In the genomic region with DNA sequence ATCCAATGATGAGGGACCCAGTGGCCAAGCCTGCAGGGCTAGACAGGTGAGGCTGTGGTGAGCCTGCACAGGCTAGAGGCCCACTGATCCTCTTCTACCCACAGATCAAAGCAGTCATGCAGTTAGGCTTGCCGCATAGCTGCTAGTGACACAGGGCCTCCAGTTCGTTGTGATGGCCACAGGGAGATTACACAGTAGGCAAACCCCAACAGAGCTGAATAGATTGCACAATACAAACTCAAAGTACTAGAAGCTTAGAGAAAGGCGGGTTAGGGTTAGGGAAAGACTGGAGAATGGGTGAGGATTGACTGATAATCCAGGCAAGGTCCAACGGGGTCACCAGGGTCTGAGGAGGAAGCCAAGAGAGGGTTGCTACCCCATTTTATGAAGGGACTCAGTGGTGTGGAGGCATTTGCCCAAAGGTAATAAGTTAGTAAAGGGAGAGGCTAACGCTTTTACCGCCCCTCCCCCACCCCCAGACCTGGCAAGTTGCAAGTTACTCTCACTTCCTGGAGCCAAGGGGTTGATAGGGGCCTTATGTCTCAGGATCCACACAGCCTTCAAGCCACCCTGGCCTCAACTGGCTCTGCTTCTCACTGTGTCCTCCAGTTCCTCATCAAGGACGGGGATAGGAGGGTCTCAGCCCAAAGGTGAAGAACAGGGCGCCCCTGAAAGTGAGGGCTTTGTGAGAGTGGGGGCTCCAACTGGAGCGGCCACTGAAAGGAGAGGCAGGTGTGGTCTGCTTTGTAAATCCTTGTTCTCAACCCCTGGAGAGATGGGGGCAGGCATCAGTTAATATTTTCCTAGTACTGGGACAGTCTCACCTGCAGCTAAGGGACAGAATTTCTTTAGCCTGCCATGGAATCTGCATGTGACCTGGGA, we compare ENCODE assay signal across 12 mouse cellular contexts. TPM values are rescaled to one million over a fixed set of nuclear protein-coding genes. Genes with fewer than 3 reads are reported as not detected.
DNase-seq lines count a peak whose midpoint lies in the region; ATAC-seq and TF ChIP-seq lines count a peak whose summit lies in the region.
"Had no signal": no experiment of that assay in that cellular context is flagged by ENCODE, and none has a peak within 500 bp of the region (broad histone marks: within the 10 kb centered on the region; RNA-seq: fewer than 3 reads in every experiment).

No protein-coding gene starts in this region.

- H3K27ac ChIP-seq in kidney, adult 2 months (ENCODE audit: insufficient read depth, low read depth, low read length): 0 out of 2 replicates have a peak overlapping the region, but pooled peaks have one; percentile 30
- no peak overlapping the region for H3K27ac ChIP-seq in intestine, embryonic 16.5 days (ENCODE audit: low read length)
- no peak overlapping the region for H3K27ac ChIP-seq in hindbrain, embryonic 11.5 days (ENCODE audit: low read depth, low read length)
- H3K27ac ChIP-seq: lung, embryonic 15.5 days had no signal

- H3K4me3 ChIP-seq in kidney, adult 2 months (ENCODE audit: insufficient read depth, low read depth, low read length): no peak overlapping the region
- no peak overlapping the region for H3K4me3 ChIP-seq in intestine, embryonic 16.5 days (ENCODE audit: low read length)
- no peak overlapping the region for H3K4me3 ChIP-seq in hindbrain, embryonic 11.5 days (ENCODE audit: low read depth, low read length)
- H3K4me3 ChIP-seq: lung, embryonic 15.5 days had no signal

- peak; percentile 24 for DNase-seq in kidney, adult 2 months
- DNase-seq in kidney, postnatal 36 days: no peak
- DNase-seq in ES-CJ7 (ENCODE audit: low read depth, low spot score): peak; percentile 77
- no peak for DNase-seq in right cerebral cortex, adult 2 months (ENCODE audit: low spot score in 2 of 2)
- no peak for DNase-seq in hindbrain, embryonic 11.5 days (ENCODE audit: low spot score)
- DNase-seq in cerebellum, adult 18-20 months: no peak
- DNase-seq: embryo, embryonic 11 days had no signal

- H3K36me3 ChIP-seq in kidney, adult 2 months (ENCODE audit: control insufficient read depth, insufficient read depth, low read length): no peaks in the 10 kb centered on the region
- H3K36me3 ChIP-seq in intestine, embryonic 16.5 days (ENCODE audit: control insufficient read depth, insufficient read depth, low read length): no peaks in the 10 kb centered on the region
- no peaks in the 10 kb centered on the region for H3K36me3 ChIP-seq in hindbrain, embryonic 11.5 days (ENCODE audit: control insufficient read depth, insufficient read depth, low read length)
- H3K36me3 ChIP-seq: lung, embryonic 15.5 days had no signal

- no peak for TF ChIP-seq POLR2A in kidney, adult 2 months (IDR thresholded peaks at IDR 0.05; ENCODE audit: low read depth, low read length)

- peak; percentile 83 for ATAC-seq in intestine, embryonic 16.5 days
- ATAC-seq in megakaryocyte, adult 5-6 weeks (ENCODE audit: poor library complexity, severe bottlenecking): peak; percentile 64
- ATAC-seq in hindbrain, embryonic 11.5 days (ENCODE audit: low FRiP score): no peak
- ATAC-seq: forebrain, embryonic 16.5 days had no signal

- peaks cover 19% of the 10 kb centered on the region for H3K4me1 ChIP-seq in kidney, adult 2 months (ENCODE audit: control insufficient read depth, insufficient read depth, low read length)
- H3K4me1 ChIP-seq in intestine, embryonic 16.5 days (ENCODE audit: control insufficient read depth, insufficient read depth, low read length): peaks cover 20% of the 10 kb centered on the region
- no peaks in the 10 kb centered on the region for H3K4me1 ChIP-seq in hindbrain, embryonic 11.5 days (replicated peaks; ENCODE audit: control insufficient read depth, insufficient read depth, low read length)

- no peaks in the 10 kb centered on the region for H3K27me3 ChIP-seq in kidney, adult 2 months (replicated peaks; ENCODE audit: control insufficient read depth, insufficient read depth, low read length)
- no peaks in the 10 kb centered on the region for H3K27me3 ChIP-seq in intestine, embryonic 16.5 days (replicated peaks; ENCODE audit: control insufficient read depth, insufficient read depth, low read length)
- no peaks in the 10 kb centered on the region for H3K27me3 ChIP-seq in hindbrain, embryonic 11.5 days (ENCODE audit: control insufficient read depth, insufficient read depth, low read length)
- H3K27me3 ChIP-seq: lung, embryonic 15.5 days had no signal

- no peaks in the 10 kb centered on the region for H3K9me3 ChIP-seq in intestine, embryonic 16.5 days (ENCODE audit: control insufficient read depth, low read length)
- H3K9me3 ChIP-seq in hindbrain, embryonic 11.5 days (ENCODE audit: control insufficient read depth, low read length): no peaks in the 10 kb centered on the region
- H3K9me3 ChIP-seq: lung, embryonic 15.5 days had no signal

- TF ChIP-seq CTCF in kidney, adult 2 months (conservative IDR thresholded peaks at IDR 0.05; ENCODE audit: insufficient read depth, insufficient read length, low read depth, low read length): no peak

- H3K4me2 ChIP-seq in intestine, embryonic 16.5 days (ENCODE audit: low read depth, low read length): no peak overlapping the region
- H3K4me2 ChIP-seq in hindbrain, embryonic 11.5 days (replicated peaks; ENCODE audit: low read depth, low read length): no peak overlapping the region
- H3K4me2 ChIP-seq: lung, embryonic 15.5 days had no signal

- H3K9ac ChIP-seq in intestine, embryonic 16.5 days (ENCODE audit: low read depth, low read length): no peak overlapping the region
- no peak overlapping the region for H3K9ac ChIP-seq in hindbrain, embryonic 11.5 days (ENCODE audit: low read depth, low read length)
- H3K9ac ChIP-seq: lung, embryonic 15.5 days had no signal

- 67% methylated on average over 9 of the region's 9 CpGs for WGBS in kidney, adult 2 months
- 57% methylated on average over 9 of the region's 9 CpGs for WGBS in intestine, embryonic 16.5 days
- WGBS in hindbrain, embryonic 11.5 days: 71% methylated on average over 9 of the region's 9 CpGs

RNA-seq across cellular contexts. Expression of gene Mras, which starts 13.2 kb away (rescaled TPM):
- polyA plus RNA-seq in kidney, adult 2 months (2012; rRNA removed): 13.7 and 14.6 TPM in 2 replicates
- 6.8 and 6.9 TPM in 2 replicates for polyA plus RNA-seq in intestine, embryonic 16.5 days (2015; fragmentation: Nextera tagmentation; extraction: Ambion mirVana)
- 0.50 and 1.6 TPM in 2 replicates for total RNA-seq in megakaryocyte, adult 5-6 weeks (2015)
- 0.41 and 0.48 TPM in 2 replicates for total RNA-seq in megakaryocyte, adult 5-6 weeks (2017)
- polyA plus RNA-seq in hindbrain, embryonic 11.5 days (2014; fragmentation: Nextera tagmentation; extraction: Ambion mirVana): 20.7 and 22.9 TPM in 2 replicates

RNA-seq across cellular contexts. Expression of gene Nme9, which starts 27.3 kb away (rescaled TPM):
- polyA plus RNA-seq in kidney, adult 2 months (2012; rRNA removed): 0.16 TPM in 1 of 2 replicates, not detected in the other
- 0.73 and 0.76 TPM in 2 replicates for polyA plus RNA-seq in intestine, embryonic 16.5 days (2015; fragmentation: Nextera tagmentation; extraction: Ambion mirVana)
- not detected in 2 replicates for total RNA-seq in megakaryocyte, adult 5-6 weeks (2015)
- total RNA-seq in megakaryocyte, adult 5-6 weeks (2017): not detected in 2 replicates
- 0.90 and 1.4 TPM in 2 replicates for polyA plus RNA-seq in hindbrain, embryonic 11.5 days (2014; fragmentation: Nextera tagmentation; extraction: Ambion mirVana)
- polyA plus RNA-seq: heart, embryonic 14.5 days had no signal

Comparison
In these comparisons a context has a peak if more than half of its experiments do, and no peak if none do; other contexts are left out.
1. DNase-seq: peak in kidney, adult 2 months (single experiment) and ES-CJ7 (single experiment); none in kidney, postnatal 36 days (0 of 2), right cerebral cortex, adult 2 months (0 of 2), hindbrain, embryonic 11.5 days (single experiment) and cerebellum, adult 18-20 months (0 of 2).